Mouse (Mus musculus) ES-E14 (cell line): ENCODE data around the gene Dpf2.

ENCODE experiments used
- HCFC1 ChIP-seq: IDR thresholded peaks from 2 replicates; pipeline ENCODE4 v1.6.1; 2012; ENCODE audit warnings: low read length, inconsistent platforms, borderline replicate concordance; ENCODE audit not compliant: insufficient read depth
- MAFK ChIP-seq: IDR thresholded peaks from 2 replicates; pipeline ENCODE4 v1.6.1; 2014; ENCODE audit warnings: mild to moderate bottlenecking, low read depth, low read length, inconsistent platforms; ENCODE audit not compliant: insufficient read depth
- ZNF384 ChIP-seq: IDR thresholded peaks from 2 replicates; pipeline ENCODE4 v1.6.1; 2012; ENCODE audit warnings: low read depth, low read length, inconsistent platforms

DNA sequence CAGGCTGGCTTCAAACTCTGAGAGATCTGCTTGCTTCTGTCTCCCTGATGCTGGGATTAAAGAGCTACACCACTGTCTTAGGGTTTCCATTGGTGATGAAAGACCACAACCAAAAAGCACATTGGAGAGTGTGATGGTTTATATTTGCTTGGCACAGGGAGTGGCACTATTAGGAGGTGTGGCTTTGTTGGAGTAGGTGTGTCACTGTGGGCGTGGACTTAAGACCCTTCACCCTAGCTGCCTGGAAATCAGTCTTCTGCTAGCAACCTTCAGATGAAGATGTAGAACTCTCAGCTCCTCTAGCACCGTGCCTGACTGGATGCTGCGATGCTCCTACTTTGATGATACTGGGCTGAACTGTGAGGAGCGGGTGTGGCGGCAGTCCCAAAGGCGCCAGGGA lies 25.7 kb upstream of the Dpf2 start:
- TF ChIP-seq ZNF384 (no peak), MAFK (no peak), HCFC1 (no peak)
